Mouse (Mus musculus): ENCODE measurements around the gene Olfr1564.
"Not testable (repeated sequence)": the region's sequence is repeated elsewhere in the genome, so short reads cannot be mapped to it uniquely, and the experiment has no call there.

Gene Olfr1564

GRCm38 (mm10) chr17:33221590-33221989 lies at the start of gene Olfr1564:
Olfr1564 (minus strand) TSS chr17:33221690.
- DNase-seq: no peak

- no peak for DNase-seq
Measured at GRCm38 (mm10) chr17:33268907-33269306, 47.4 kb upstream of the Olfr1564 start.

- DNase-seq: no peak
Measured at GRCm38 (mm10) chr17:33264376-33264775, 42.9 kb upstream of the Olfr1564 start, which contains the start of gene Olfr63. Olfr63 (plus strand) TSS chr17:33264676.

- not testable (repeated sequence) for DNase-seq
Measured at GRCm38 (mm10) chr17:33255319-33255657, 33.8 kb upstream of the Olfr1564 start.

- not testable (repeated sequence) for DNase-seq
Measured at GRCm38 (mm10) chr17:33254530-33255318, 33.2 kb upstream of the Olfr1564 start, which contains the start of gene Zfp955a. Zfp955a (minus strand) TSS chr17:33255145.

- not testable (repeated sequence) for DNase-seq
Measured at GRCm38 (mm10) chr17:33236646-33237045, 15.2 kb upstream of the Olfr1564 start.

GRCm38 (mm10) chr17:33191002-33191401 lies 30.5 kb downstream of the Olfr1564 start, which contains the start of gene Olfr239:
Olfr239 (plus strand) TSS chr17:33191302.
- not testable (repeated sequence) for DNase-seq

GRCm38 (mm10) chr17:33168147-33168546 lies 53.3 kb downstream of the Olfr1564 start, which contains the start of gene Olfr55:
Olfr55 (plus strand) TSS chr17:33168447.
- not testable (repeated sequence) for DNase-seq
